26 mouse cellular contexts compared by ENCODE assay signal in the genomic region with DNA sequence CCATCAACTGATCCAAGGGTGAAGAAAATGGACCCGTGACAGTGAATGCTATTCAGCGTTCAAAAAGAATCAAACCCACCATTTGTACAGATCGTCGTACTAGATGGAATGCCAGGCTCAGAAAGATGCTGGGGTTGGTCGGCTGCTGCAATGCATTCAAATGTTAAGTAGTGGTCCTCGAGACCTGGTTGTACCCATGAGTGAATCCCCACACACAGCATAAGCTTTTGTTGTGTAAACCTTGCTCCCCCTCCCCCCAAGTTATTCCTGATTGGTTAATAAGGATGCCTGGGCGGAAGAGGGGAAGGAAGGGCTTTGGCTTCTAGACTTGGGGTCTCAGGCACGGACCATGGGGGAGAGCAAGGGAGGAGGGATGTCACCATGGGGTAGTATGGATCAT. TPM values are rescaled to one million over a fixed set of nuclear protein-coding genes. Genes with fewer than 3 reads are reported as not detected.
DNase-seq lines count a peak whose midpoint lies in the region; ATAC-seq and TF ChIP-seq lines count a peak whose summit lies in the region.
"Had no signal": no experiment of that assay in that cellular context is flagged by ENCODE, and none has a peak within 500 bp of the region (broad histone marks: within the 10 kb centered on the region; RNA-seq: fewer than 3 reads in every experiment).

No protein-coding gene starts in this region.

- no peaks in the 10 kb centered on the region for H3K27me3 ChIP-seq in forebrain, embryonic 15.5 days
- peaks cover 30% of the 10 kb centered on the region for H3K27me3 ChIP-seq in forebrain, embryonic 10.5 days (ENCODE audit: poor library complexity, severe bottlenecking)
- H3K27me3 ChIP-seq in midbrain, embryonic 11.5 days (ENCODE audit: control insufficient read depth, insufficient read depth, low read length) = peaks cover 4% of the 10 kb centered on the region; the same call in 1 of the 2 replicates
- H3K27me3 ChIP-seq in midbrain, embryonic 13.5 days = no peaks in the 10 kb centered on the region
- no peaks in the 10 kb centered on the region for H3K27me3 ChIP-seq in ES-Bruce4 (ENCODE audit: control insufficient read depth, insufficient read depth, low read length, poor library complexity, severe bottlenecking)
- no peaks in the 10 kb centered on the region for H3K27me3 ChIP-seq in intestine, embryonic 16.5 days (replicated peaks; ENCODE audit: control insufficient read depth, insufficient read depth, low read length)
- H3K27me3 ChIP-seq: CH12.LX; hindbrain, embryonic 15.5 days had no signal

- no peak for TF ChIP-seq CTCF in ES-Bruce4 (IDR thresholded peaks at IDR 0.05; ENCODE audit: low read depth, low read length)

- 50% methylated on average over 8 of the region's 8 CpGs for WGBS in forebrain, embryonic 15.5 days
- 52% methylated on average over 8 of the region's 8 CpGs for WGBS in forebrain, embryonic 10.5 days
- WGBS in midbrain, embryonic 11.5 days = 43% methylated on average over 8 of the region's 8 CpGs
- WGBS in midbrain, embryonic 13.5 days = 36% methylated on average over 8 of the region's 8 CpGs
- 65% methylated on average over 8 of the region's 8 CpGs for WGBS in intestine, embryonic 16.5 days

- no peaks in the 10 kb centered on the region for H3K9me3 ChIP-seq in forebrain, embryonic 15.5 days
- 0 out of 2 replicates have a peak, but pooled peaks cover 4% of the 10 kb centered on the region for H3K9me3 ChIP-seq in forebrain, embryonic 10.5 days
- no peaks in the 10 kb centered on the region; the same call in 1 of the 2 replicates for H3K9me3 ChIP-seq in midbrain, embryonic 11.5 days (ENCODE audit: control insufficient read depth, low read length)
- no peaks in the 10 kb centered on the region for H3K9me3 ChIP-seq in midbrain, embryonic 13.5 days
- H3K9me3 ChIP-seq in ES-Bruce4 (replicated peaks; ENCODE audit: control insufficient read depth, insufficient read depth, low read length, poor library complexity, severe bottlenecking) = no peaks in the 10 kb centered on the region
- no peaks in the 10 kb centered on the region for H3K9me3 ChIP-seq in intestine, embryonic 16.5 days (ENCODE audit: control insufficient read depth, low read length)
- H3K9me3 ChIP-seq: embryonic facial prominence, embryonic 13.5 days; hindbrain, embryonic 15.5 days had no signal

- no peak for ATAC-seq in forebrain, embryonic 15.5 days (replicated peaks)
- ATAC-seq in midbrain, embryonic 11.5 days (ENCODE audit: low FRiP score) = no peak
- ATAC-seq in midbrain, embryonic 13.5 days = no peak
- no peak for ATAC-seq in intestine, embryonic 16.5 days

- no peak overlapping the region for H3K4me2 ChIP-seq in forebrain, embryonic 15.5 days (replicated peaks)
- no peak overlapping the region for H3K4me2 ChIP-seq in midbrain, embryonic 11.5 days
- no peak overlapping the region for H3K4me2 ChIP-seq in midbrain, embryonic 13.5 days (replicated peaks)
- no peak overlapping the region for H3K4me2 ChIP-seq in intestine, embryonic 16.5 days (ENCODE audit: low read depth, low read length)
- H3K4me2 ChIP-seq: embryonic facial prominence, embryonic 13.5 days; heart, embryonic 11.5 days; hindbrain, embryonic 12.5 days; hindbrain, embryonic 15.5 days had no signal

- peaks cover 20% of the 10 kb centered on the region for H3K4me1 ChIP-seq in forebrain, embryonic 15.5 days
- peaks cover 33% of the 10 kb centered on the region for H3K4me1 ChIP-seq in forebrain, embryonic 10.5 days
- peaks cover 8% of the 10 kb centered on the region for H3K4me1 ChIP-seq in midbrain, embryonic 11.5 days (ENCODE audit: control insufficient read depth, insufficient read depth, low read length)
- peaks cover 24% of the 10 kb centered on the region for H3K4me1 ChIP-seq in midbrain, embryonic 13.5 days (replicated peaks)
- H3K4me1 ChIP-seq in ES-Bruce4 (ENCODE audit: control insufficient read depth, insufficient read depth, low read length) = peaks cover 2% of the 10 kb centered on the region
- H3K4me1 ChIP-seq in intestine, embryonic 16.5 days (ENCODE audit: control insufficient read depth, insufficient read depth, low read length) = peaks cover 8% of the 10 kb centered on the region; the same call in 1 of the 2 replicates

- H3K36me3 ChIP-seq in forebrain, embryonic 15.5 days = no peaks in the 10 kb centered on the region
- H3K36me3 ChIP-seq in forebrain, embryonic 10.5 days (replicated peaks) = no peaks in the 10 kb centered on the region
- no peaks in the 10 kb centered on the region for H3K36me3 ChIP-seq in midbrain, embryonic 11.5 days (ENCODE audit: control insufficient read depth, insufficient read depth, low read length)
- H3K36me3 ChIP-seq in midbrain, embryonic 13.5 days = no peaks in the 10 kb centered on the region
- H3K36me3 ChIP-seq in ES-Bruce4 (ENCODE audit: control insufficient read depth, insufficient read depth, low read length, poor library complexity, severe bottlenecking) = no peaks in the 10 kb centered on the region
- H3K36me3 ChIP-seq in intestine, embryonic 16.5 days (ENCODE audit: control insufficient read depth, insufficient read depth, low read length) = no peaks in the 10 kb centered on the region
- H3K36me3 ChIP-seq: embryonic facial prominence, embryonic 13.5 days; hindbrain, embryonic 12.5 days; hindbrain, embryonic 15.5 days had no signal

- no peak overlapping the region for H3K4me3 ChIP-seq in forebrain, embryonic 15.5 days
- no peak overlapping the region for H3K4me3 ChIP-seq in forebrain, embryonic 10.5 days
- no peak overlapping the region for H3K4me3 ChIP-seq in midbrain, embryonic 11.5 days (ENCODE audit: low read depth, low read length)
- no peak overlapping the region for H3K4me3 ChIP-seq in midbrain, embryonic 13.5 days (replicated peaks)
- H3K4me3 ChIP-seq in ES-Bruce4 (ENCODE audit: low read depth, low read length) = no peak overlapping the region
- no peak overlapping the region for H3K4me3 ChIP-seq in intestine, embryonic 16.5 days (ENCODE audit: low read length)
- H3K4me3 ChIP-seq: embryonic facial prominence, embryonic 13.5 days; erythroblast, embryonic 14.5 days; heart, adult 2 months; hindbrain, embryonic 12.5 days; hindbrain, embryonic 15.5 days had no signal

- no peak overlapping the region for H3K9ac ChIP-seq in forebrain, embryonic 15.5 days (replicated peaks)
- no peak overlapping the region for H3K9ac ChIP-seq in midbrain, embryonic 11.5 days (ENCODE audit: low read length)
- H3K9ac ChIP-seq in midbrain, embryonic 13.5 days (replicated peaks) = no peak overlapping the region
- H3K9ac ChIP-seq in ES-Bruce4 (ENCODE audit: low read depth, poor library complexity, severe bottlenecking) = no peak overlapping the region
- no peak overlapping the region for H3K9ac ChIP-seq in intestine, embryonic 16.5 days (ENCODE audit: low read depth, low read length)
- H3K9ac ChIP-seq: embryonic facial prominence, embryonic 13.5 days; hindbrain, embryonic 12.5 days; hindbrain, embryonic 15.5 days had no signal

- no peak for TF ChIP-seq POLR2A in ES-Bruce4 (IDR thresholded peaks at IDR 0.05; ENCODE audit: insufficient read depth, low read length)

- no peak for DNase-seq in forebrain, embryonic 10.5 days (ENCODE audit: extremely low spot score, low spot score)
- peak; percentile 82 for DNase-seq in midbrain, embryonic 11.5 days (ENCODE audit: low spot score, missing footprints)
- DNase-seq in R1 (ENCODE audit: low read depth, low spot score) = peak; percentile 68
- DNase-seq in layer of hippocampus, postnatal 25 days (ENCODE audit: extremely low spot score in 1 of 2, low spot score in 1 of 2) = no peak
- DNase-seq: adrenal gland, postnatal 10 days; adrenal gland, postnatal 36 days; B cell, adult 2 months; cerebellum, adult 18-20 months; cerebellum, adult 9-10 months; cerebellum, postnatal 25 days; gastrocnemius, postnatal 25 days; heart, adult 2 months; kidney, adult 11 months; kidney, adult 8-10 months had no signal

- 0 out of 2 replicates have a peak, but pooled peaks have one; percentile 41 for TF ChIP-seq EP300 in ES-Bruce4 (IDR thresholded peaks at IDR 0.05; ENCODE audit: insufficient read depth, low read depth, low read length)

- peak overlapping the region; percentile 58; the same call in 1 of the 2 replicates for H3K27ac ChIP-seq in forebrain, embryonic 15.5 days (replicated peaks)
- H3K27ac ChIP-seq in forebrain, embryonic 10.5 days = no peak overlapping the region
- H3K27ac ChIP-seq in midbrain, embryonic 11.5 days (ENCODE audit: low read depth, low read length) = no peak overlapping the region
- H3K27ac ChIP-seq in midbrain, embryonic 13.5 days = no peak overlapping the region
- H3K27ac ChIP-seq in ES-Bruce4 (ENCODE audit: insufficient read depth, low read length) = no peak overlapping the region
- H3K27ac ChIP-seq in intestine, embryonic 16.5 days (ENCODE audit: low read length) = no peak overlapping the region
- H3K27ac ChIP-seq: embryonic facial prominence, embryonic 13.5 days; heart, adult 2 months; hindbrain, embryonic 12.5 days; hindbrain, embryonic 15.5 days had no signal

RNA-seq across cellular contexts. Expression of a gene that starts 40.3 kb away (rescaled TPM):
- polyA plus RNA-seq in forebrain, embryonic 15.5 days (2015; fragmentation: Nextera tagmentation; extraction: Ambion mirVana) = 31.8 and 32.1 TPM in 2 replicates
- polyA plus RNA-seq in forebrain, embryonic 10.5 days (2016; fragmentation: Nextera tagmentation; extraction: Ambion mirVana) = 2.2 and 2.3 TPM in 2 replicates
- polyA plus RNA-seq in midbrain, embryonic 11.5 days (2014; fragmentation: Nextera tagmentation; extraction: Ambion mirVana) = 3.0 TPM in 2 replicates
- 17.7 and 22.1 TPM in 2 replicates for polyA plus RNA-seq in midbrain, embryonic 13.5 days (2015; fragmentation: Nextera tagmentation; extraction: Ambion mirVana)
- 1.1 and 1.2 TPM in 2 replicates for polyA plus RNA-seq in ES-Bruce4 (2011; ENCODE audit: insufficient read depth, insufficient read length, low read depth, missing spikeins)
- polyA plus RNA-seq in intestine, embryonic 16.5 days (2015; fragmentation: Nextera tagmentation; extraction: Ambion mirVana) = 1.5 and 1.7 TPM in 2 replicates
- 10 to 100 TPM; 76.7 to 79.5 TPM for total RNA-seq in layer of hippocampus, postnatal 25 days (2021)
- total RNA-seq: CH12.LX; common myeloid progenitor, adult 5-6 weeks; hematopoietic stem cell, adult 5-6 weeks had no signal
- polyA plus RNA-seq: erythroblast, embryonic 14.5 days had no signal

Comparison
In these comparisons a context has a peak if more than half of its experiments do, and no peak if none do; other contexts are left out.
1. DNase-seq: peak in midbrain, embryonic 11.5 days (single experiment) and R1 (single experiment); none in forebrain, embryonic 10.5 days (single experiment) and layer of hippocampus, postnatal 25 days (0 of 2).